Mouse (Mus musculus) embryonic facial prominence, embryonic 12.5 days (tissue): Measurements from ENCODE around the gene Cpt1a. TPM values are rescaled to one million over a fixed set of nuclear protein-coding genes. Genes with fewer than 3 reads are reported as not detected.

Experiments used
- ATAC-seq: fragments of 200-750 bp; cut with Nextera tagmentation; 2 replicates; pipeline ENCODE4 v1.8.0; 2017; ENCODE audit not compliant: insufficient number of reproducible peaks, insufficient read depth, low FRiP score, low TSS enrichment
- H3K27ac ChIP-seq: fragments of 300-500 bp; sonication (generic); 2 replicates; pipeline ENCODE4 v1.5.1; 2016; ENCODE audit warnings: mild to moderate bottlenecking
- H3K27me3 ChIP-seq: fragments of 300-500 bp; sonication (generic); 2 replicates; pipeline ENCODE4 v1.6.1; 2016; ENCODE audit warnings: mild to moderate bottlenecking, moderate library complexity
- H3K36me3 ChIP-seq: fragments of 300-500 bp; sonication (generic); 2 replicates; pipeline ENCODE4 v1.6.1; 2016; ENCODE audit warnings: mild to moderate bottlenecking
- H3K4me1 ChIP-seq: fragments of 300-500 bp; sonication (generic); 2 replicates; pipeline ENCODE4 v1.6.1; 2016
- H3K4me2 ChIP-seq: fragments of 300-500 bp; sonication (generic); replicated peaks from 2 replicates; pipeline ENCODE4 v1.6.1; 2016; ENCODE audit warnings: mild to moderate bottlenecking, moderate library complexity
- H3K4me3 ChIP-seq: fragments of 300-500 bp; sonication (generic); 2 replicates; pipeline ENCODE4 v1.5.1; 2016; ENCODE audit warnings: mild to moderate bottlenecking
- H3K9ac ChIP-seq: fragments of 300-500 bp; sonication (generic); 2 replicates; pipeline ENCODE4 v1.6.1; 2016; ENCODE audit warnings: mild to moderate bottlenecking, moderate library complexity
- H3K9me3 ChIP-seq: fragments of 300-500 bp; sonication (generic); 2 replicates; pipeline ENCODE4 v1.6.1; 2016; ENCODE audit warnings: mild to moderate bottlenecking, moderate library complexity
- WGBS: fragments of 180-500 bp; shearing (Covaris S2); methylation state at CpG from one replicate; pipeline ENCODE4 v1.1.7; 2016; 5-methylcytosine and 5-hydroxymethylcytosine counted together
- polyA plus RNA-seq: library from polyadenylated mRNA; unstranded; fragments of >200 nt; fragmentation: Nextera tagmentation; extraction: Ambion mirVana; gene quantifications from 2 replicates; pipeline ENCODE4 v1.2.1, GENCODE M21; 2016

The Cpt1a gene
- polyA plus RNA-seq, 1 experiment from 2014 or later, result 12.3 TPM

DNA sequence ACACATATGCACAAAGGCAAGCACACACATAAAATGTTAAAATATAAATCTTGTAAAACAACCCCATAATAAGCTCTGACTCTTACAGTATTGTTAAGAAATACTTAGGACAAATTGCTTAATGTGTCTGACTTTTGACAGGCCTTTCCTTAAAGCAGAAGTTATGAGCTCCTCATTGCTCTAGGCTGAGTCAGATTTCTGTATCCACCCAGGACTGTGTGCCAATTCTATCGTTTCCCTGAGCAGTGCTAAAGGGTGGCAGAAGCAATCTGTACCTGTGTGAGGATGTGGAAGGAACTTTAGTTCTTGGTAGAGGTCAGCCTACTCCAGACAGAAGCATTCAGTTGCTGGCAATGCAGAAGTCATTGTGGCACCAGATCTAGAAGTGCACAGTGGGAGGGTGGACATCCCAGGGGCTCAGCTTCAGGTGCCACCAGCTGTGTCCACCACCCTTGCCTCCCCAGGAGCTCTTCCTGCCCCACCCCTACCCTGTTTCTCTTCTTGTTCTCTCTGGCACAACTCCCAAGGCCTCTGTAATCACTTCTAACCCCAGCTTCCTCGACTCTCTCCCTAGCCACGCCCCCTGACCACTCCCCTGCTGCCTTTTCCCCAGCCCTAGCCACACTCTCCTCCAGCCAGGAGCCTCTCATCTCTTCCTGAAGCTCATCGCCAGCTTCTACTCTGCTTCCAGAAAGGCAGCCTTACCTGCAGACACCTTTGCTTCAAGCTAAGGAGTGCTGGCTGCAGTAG lies 55.0 kb downstream of the Cpt1a start:
- Histone ChIP-seq H3K36me3 (peaks cover 3% of the 10 kb centered on the region), H3K4me3 (no peak overlapping the region), H3K27me3 (no peaks in the 10 kb centered on the region), H3K27ac (no peak overlapping the region), H3K9ac (no peak overlapping the region), H3K4me1 (no peaks in the 10 kb centered on the region), H3K9me3 (no peaks in the 10 kb centered on the region), H3K4me2 (no peak overlapping the region)
- no peak for ATAC-seq
- WGBS, result 35% methylated on average over 4 of the region's 4 CpGs

DNA sequence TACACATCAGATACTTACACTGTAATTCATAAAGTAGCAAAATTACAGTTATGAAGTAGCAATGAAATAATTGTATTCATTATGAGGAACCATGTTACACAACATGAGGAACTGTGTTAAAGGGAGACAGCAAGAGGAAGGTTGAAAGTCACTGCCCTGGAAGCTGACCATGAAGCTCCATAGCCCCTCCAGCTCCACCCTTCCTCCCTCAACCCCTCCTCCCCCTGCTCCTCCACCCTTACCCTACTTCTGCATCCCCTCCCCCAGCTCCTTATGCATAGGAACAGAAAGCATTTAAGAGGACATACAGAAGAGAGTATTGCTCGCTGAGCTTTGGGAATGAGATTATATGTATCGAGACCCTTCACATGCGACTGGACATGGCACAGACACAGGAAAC lies 56.5 kb downstream of the Cpt1a start:
- ATAC-seq, result no peak
- no peaks in the 10 kb centered on the region for H3K4me1 ChIP-seq
- no peak overlapping the region for H3K27ac ChIP-seq
- H3K27me3 ChIP-seq, result no peaks in the 10 kb centered on the region
- H3K9ac ChIP-seq, result no peak overlapping the region
- WGBS, result 87% methylated on average over 3 of the region's 3 CpGs
- H3K4me2 ChIP-seq, result no peak overlapping the region
- H3K4me3 ChIP-seq, result no peak overlapping the region
- no peaks in the 10 kb centered on the region for H3K9me3 ChIP-seq
- H3K36me3 ChIP-seq, result peaks cover 3% of the 10 kb centered on the region; the same call in 1 of the 2 replicates

DNA sequence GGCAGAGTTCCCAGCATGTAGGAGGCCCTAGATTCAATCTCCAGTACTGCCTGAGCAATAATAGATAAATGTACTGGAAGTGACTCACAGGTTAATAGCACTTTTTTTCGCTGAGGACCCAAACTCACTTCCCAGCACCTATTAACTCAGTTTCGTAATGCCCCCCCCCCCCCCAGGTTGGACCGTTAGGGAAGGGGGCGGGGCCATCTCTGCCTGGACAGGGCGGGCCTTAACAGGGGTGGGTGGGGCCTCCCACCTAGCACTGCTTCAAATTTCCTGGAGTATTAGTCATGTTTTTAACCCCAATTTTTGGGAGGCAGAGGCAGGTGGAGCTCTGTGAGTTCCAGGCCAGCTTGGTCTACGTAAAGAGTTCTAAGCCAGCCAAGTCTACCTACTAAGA lies 65.9 kb downstream of the Cpt1a start:
- WGBS, result 75% methylated on average over 6 of the region's 6 CpGs
- no peak for ATAC-seq
- Histone ChIP-seq H3K4me1 (0 out of 2 replicates have a peak, but pooled peaks cover 8% of the 10 kb centered on the region), H3K27me3 (no peaks in the 10 kb centered on the region), H3K36me3 (no peaks in the 10 kb centered on the region), H3K27ac (no peak overlapping the region), H3K4me3 (no peak overlapping the region), H3K9me3 (0 out of 2 replicates have a peak, but pooled peaks cover 3% of the 10 kb centered on the region), H3K4me2 (no peak overlapping the region), H3K9ac (no peak overlapping the region)

DNA sequence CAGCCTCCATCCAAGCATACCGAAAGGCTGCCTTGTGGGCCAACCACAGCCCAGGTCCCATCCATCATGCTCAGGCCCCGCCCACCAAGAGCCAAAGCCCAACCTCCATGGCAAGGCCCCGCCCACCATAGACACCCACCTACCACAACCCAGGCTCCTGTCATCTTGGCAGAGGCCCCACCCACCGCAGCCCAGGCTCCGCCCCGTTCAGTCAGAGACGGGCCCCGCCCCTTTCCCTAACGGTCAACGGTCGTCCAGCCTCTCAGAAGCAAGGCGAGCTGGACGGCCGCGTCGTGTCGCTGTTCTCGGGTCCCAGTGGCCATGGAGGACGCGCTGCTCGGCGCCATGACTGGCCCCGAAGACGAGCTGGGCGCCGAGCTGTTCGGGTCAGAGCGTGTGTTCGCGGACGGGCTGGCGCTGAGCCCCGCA lies 66.5 kb downstream of the Cpt1a start, which contains the start of gene Tesmin:
Gene Tesmin (plus strand): TSS at position 229 of the 429 bp plus-strand sequence.
- no peak within 1 kb of the TSS; the same call in 1 of the 2 replicates for H3K27ac ChIP-seq
- 0 out of 2 replicates have a peak, but pooled peaks cover 3% of the 10 kb centered on the region for H3K9me3 ChIP-seq
- H3K4me2 ChIP-seq, result peak within 1 kb of the TSS; percentile 82
- H3K36me3 ChIP-seq, result no peaks in the 10 kb centered on the region
- peak; percentile 72 for ATAC-seq
- no peaks in the 10 kb centered on the region for H3K27me3 ChIP-seq
- WGBS, result 4% methylated on average over 33 of the region's 33 CpGs
- H3K9ac ChIP-seq, result peak within 1 kb of the TSS; percentile 54
- H3K4me3 ChIP-seq, result peak within 1 kb of the TSS; percentile 42
- H3K4me1 ChIP-seq, result 0 out of 2 replicates have a peak, but pooled peaks cover 8% of the 10 kb centered on the region

DNA sequence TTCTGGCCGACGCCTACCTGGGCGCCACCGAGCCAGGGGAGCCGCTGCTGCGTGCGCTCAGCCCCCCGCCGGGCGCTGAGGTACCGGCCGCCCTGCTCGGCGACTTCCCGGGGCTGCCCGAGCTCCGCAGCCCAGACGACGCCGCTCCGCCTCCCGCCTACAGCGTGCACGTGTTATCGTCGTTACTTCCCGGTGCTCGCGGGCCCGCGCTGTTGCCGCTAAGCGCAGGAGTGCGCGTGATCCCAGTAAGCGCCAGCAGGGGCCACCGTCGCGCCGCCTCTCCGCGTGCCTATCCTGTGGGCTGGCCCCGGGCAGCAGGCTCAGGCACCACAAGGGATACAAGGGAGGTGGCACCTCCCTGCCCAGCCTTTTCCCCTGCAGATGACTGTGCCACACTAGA lies 67.0 kb downstream of the Cpt1a start:
- Histone ChIP-seq H3K27me3 (no peaks in the 10 kb centered on the region), H3K4me2 (peak overlapping the region; percentile 82), H3K9me3 (0 out of 2 replicates have a peak, but pooled peaks cover 3% of the 10 kb centered on the region), H3K36me3 (no peaks in the 10 kb centered on the region), H3K4me1 (0 out of 2 replicates have a peak, but pooled peaks cover 8% of the 10 kb centered on the region), H3K4me3 (peak overlapping the region; percentile 42), H3K9ac (peak overlapping the region; percentile 54), H3K27ac (no peak overlapping the region; the same call in 1 of the 2 replicates)
- WGBS, result under 1% methylated on average over 42 of the region's 43 CpGs
- ATAC-seq, result peak; percentile 86

DNA sequence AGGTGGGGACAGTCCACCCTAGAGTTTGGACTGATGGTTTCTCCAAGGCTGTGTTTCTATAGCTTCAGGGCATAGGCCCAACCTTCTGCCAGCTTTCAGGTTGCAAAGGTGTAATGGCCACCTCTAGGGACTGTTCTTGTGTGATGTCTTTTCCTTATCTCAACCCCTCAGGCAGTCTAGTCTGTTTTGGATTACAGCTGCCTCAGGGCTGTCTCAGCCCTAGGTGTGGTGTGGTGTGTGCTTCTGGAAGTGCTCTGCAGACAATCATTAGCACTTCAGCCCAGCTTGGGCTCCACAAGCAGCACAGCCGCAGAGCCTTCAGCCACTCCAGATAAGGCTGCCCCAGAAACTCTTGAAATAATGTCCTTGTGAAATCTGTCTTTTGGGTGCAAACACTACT lies 70.2 kb downstream of the Cpt1a start:
- H3K27me3 ChIP-seq, result no peaks in the 10 kb centered on the region
- H3K36me3 ChIP-seq, result no peaks in the 10 kb centered on the region
- H3K4me1 ChIP-seq, result 0 out of 2 replicates have a peak, but pooled peaks cover 8% of the 10 kb centered on the region
- ATAC-seq, result no peak
- no peak overlapping the region for H3K9ac ChIP-seq
- no peak overlapping the region for H3K4me2 ChIP-seq
- H3K27ac ChIP-seq, result no peak overlapping the region
- 96% methylated on average over 1 of the region's 1 CpGs for WGBS
- 0 out of 2 replicates have a peak, but pooled peaks cover 3% of the 10 kb centered on the region for H3K9me3 ChIP-seq
- H3K4me3 ChIP-seq, result no peak overlapping the region

DNA sequence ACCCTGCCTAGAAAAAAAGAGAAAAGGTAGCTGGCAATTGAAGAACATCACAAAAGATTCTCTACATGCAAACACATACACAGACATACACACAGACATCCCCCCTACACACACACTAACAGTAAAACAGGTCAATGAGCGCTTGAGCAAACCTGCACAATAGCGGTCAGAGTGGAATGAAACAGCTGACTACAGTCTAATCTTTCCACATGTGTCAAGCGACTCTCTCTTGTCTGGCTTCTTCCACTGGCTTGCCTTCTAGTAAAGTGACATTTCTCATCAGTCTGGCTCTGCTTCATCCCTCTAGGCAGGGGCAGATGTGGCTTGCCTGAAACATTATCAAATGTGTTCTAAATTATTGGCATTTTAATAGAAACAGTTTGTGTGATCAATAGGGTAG lies 72.1 kb downstream of the Cpt1a start:
- H3K4me1 ChIP-seq, result 0 out of 2 replicates have a peak, but pooled peaks cover 1% of the 10 kb centered on the region
- WGBS, result 76% methylated on average over 3 of the region's 3 CpGs
- no peak overlapping the region for H3K9ac ChIP-seq
- 0 out of 2 replicates have a peak, but pooled peaks cover 3% of the 10 kb centered on the region for H3K9me3 ChIP-seq
- H3K4me2 ChIP-seq, result no peak overlapping the region
- H3K36me3 ChIP-seq, result no peaks in the 10 kb centered on the region
- no peaks in the 10 kb centered on the region for H3K27me3 ChIP-seq
- H3K27ac ChIP-seq, result no peak overlapping the region
- no peak for ATAC-seq
- H3K4me3 ChIP-seq, result no peak overlapping the region

GRCm38 (mm10) chr19:3400057-3400456 lies 77.9 kb downstream of the Cpt1a start:
- Histone ChIP-seq H3K9ac (no peak overlapping the region), H3K4me1 (no peaks in the 10 kb centered on the region), H3K27ac (no peak overlapping the region), H3K36me3 (no peaks in the 10 kb centered on the region), H3K4me2 (no peak overlapping the region), H3K9me3 (0 out of 2 replicates have a peak, but pooled peaks cover 6% of the 10 kb centered on the region), H3K4me3 (no peak overlapping the region), H3K27me3 (no peaks in the 10 kb centered on the region)
- no peak for ATAC-seq
- 86% methylated on average over 4 of the region's 4 CpGs for WGBS

DNA sequence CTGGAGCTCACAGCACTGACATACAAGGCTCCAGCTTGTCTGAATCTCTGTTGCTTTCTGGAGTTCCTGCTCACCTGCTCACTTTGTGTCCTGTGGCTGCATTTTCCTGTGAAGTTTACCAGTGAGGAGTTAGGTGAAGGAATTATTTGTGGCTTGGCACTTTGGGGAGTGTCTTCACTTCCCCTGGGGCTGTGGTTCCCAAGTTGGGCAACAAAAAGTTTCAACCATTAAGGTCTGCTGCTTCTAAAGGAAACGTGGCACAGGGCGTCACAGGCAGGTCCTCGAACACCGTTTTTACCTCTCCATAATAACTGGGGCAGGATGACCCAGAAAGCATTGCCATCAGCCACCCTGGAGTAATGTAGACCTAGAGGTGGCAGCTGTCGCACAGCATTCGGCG lies 79.4 kb downstream of the Cpt1a start:
- H3K9me3 ChIP-seq, result 0 out of 2 replicates have a peak, but pooled peaks cover 6% of the 10 kb centered on the region
- 87% methylated on average over 7 of the region's 7 CpGs for WGBS

DNA sequence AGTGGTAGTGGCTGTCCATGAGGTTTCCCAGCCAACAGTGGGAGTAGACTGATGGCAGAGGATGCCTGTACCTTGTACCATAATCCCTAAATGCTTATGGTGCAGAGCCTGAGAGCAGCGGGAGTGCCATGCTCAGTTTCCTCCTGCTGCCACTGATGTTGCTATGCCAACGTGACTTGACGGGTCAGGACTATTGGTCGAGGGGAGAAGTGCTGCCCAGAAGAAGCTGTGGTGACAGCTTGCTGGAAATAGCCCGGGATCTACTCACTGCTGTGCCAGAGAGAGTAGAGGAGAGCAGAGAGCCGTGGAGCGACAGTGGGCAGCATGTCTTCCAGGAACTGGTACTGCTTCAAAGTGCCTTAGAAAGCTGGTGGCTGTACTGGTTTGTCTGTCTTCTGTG lies 79.8 kb downstream of the Cpt1a start:
- no peaks in the 10 kb centered on the region for H3K36me3 ChIP-seq
- 0 out of 2 replicates have a peak, but pooled peaks cover 6% of the 10 kb centered on the region for H3K9me3 ChIP-seq
- ATAC-seq, result no peak
- no peak overlapping the region for H3K9ac ChIP-seq
- H3K27ac ChIP-seq, result no peak overlapping the region
- H3K4me2 ChIP-seq, result no peak overlapping the region
- no peaks in the 10 kb centered on the region for H3K27me3 ChIP-seq
- H3K4me3 ChIP-seq, result no peak overlapping the region
- no peaks in the 10 kb centered on the region for H3K4me1 ChIP-seq
- WGBS, result 56% methylated on average over 7 of the region's 7 CpGs

More for the DNA sequence above, 79.4 kb downstream of the Cpt1a start:
- no peak overlapping the region for H3K4me2 ChIP-seq
- H3K27me3 ChIP-seq, result no peaks in the 10 kb centered on the region
- no peaks in the 10 kb centered on the region for H3K36me3 ChIP-seq
- no peak for ATAC-seq
- no peak overlapping the region for H3K4me3 ChIP-seq
- H3K4me1 ChIP-seq, result no peaks in the 10 kb centered on the region
- no peak overlapping the region for H3K27ac ChIP-seq
- H3K9ac ChIP-seq, result no peak overlapping the region

DNA sequence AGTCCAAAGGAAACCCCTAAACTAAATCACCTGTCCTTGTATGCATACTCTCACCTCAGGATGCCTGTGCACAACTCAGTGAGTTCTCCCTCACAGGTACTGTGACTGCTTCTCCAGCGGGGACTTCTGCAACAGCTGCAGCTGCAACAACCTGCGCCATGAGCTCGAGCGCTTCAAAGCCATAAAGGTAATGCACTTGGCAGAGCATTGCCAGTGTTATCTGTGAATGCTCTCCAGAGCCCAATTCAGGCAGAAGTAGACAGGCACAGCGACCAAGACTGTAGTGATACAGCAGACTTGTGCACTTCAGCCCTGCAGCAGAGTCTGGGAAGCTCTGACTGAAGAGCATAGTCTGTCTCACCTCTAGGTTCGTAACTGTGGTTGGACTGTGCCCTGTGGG lies 80.3 kb downstream of the Cpt1a start:
- Histone ChIP-seq H3K4me2 (no peak overlapping the region), H3K4me1 (no peaks in the 10 kb centered on the region), H3K9ac (no peak overlapping the region), H3K36me3 (no peaks in the 10 kb centered on the region), H3K4me3 (no peak overlapping the region), H3K27me3 (no peaks in the 10 kb centered on the region), H3K9me3 (0 out of 2 replicates have a peak, but pooled peaks cover 6% of the 10 kb centered on the region), H3K27ac (no peak overlapping the region)
- 83% methylated on average over 6 of the region's 6 CpGs for WGBS
- no peak for ATAC-seq

DNA sequence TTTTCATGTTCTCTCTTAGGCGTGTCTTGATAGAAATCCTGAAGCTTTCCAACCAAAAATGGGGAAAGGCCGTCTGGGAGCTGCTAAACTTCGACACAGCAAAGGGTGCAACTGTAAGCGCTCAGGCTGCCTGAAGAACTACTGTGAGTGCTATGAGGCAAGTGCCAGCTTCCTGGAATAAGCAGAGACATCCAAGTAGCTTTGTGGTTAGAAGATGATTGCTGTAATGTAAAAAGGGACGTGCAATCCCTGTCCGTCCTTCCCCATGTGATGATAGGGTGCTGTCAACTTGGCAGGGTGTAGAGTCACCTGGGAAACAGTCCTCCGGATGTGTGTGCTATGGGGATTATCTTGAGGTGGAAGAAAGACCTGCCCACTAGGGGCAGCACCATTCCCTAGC lies 81.9 kb downstream of the Cpt1a start:
- Histone ChIP-seq H3K27ac (no peak overlapping the region), H3K4me2 (no peak overlapping the region), H3K4me3 (no peak overlapping the region), H3K27me3 (no peaks in the 10 kb centered on the region), H3K9ac (no peak overlapping the region), H3K4me1 (no peaks in the 10 kb centered on the region), H3K36me3 (no peaks in the 10 kb centered on the region), H3K9me3 (0 out of 2 replicates have a peak, but pooled peaks cover 6% of the 10 kb centered on the region)
- WGBS, result 74% methylated on average over 7 of the region's 7 CpGs
- ATAC-seq, result no peak
